Mouse (Mus musculus): ENCODE data around the gene Gatad1. TPM values are rescaled to one million over a fixed set of nuclear protein-coding genes. Genes with fewer than 3 reads are reported as not detected.

Gatad1 gene
- polyA plus RNA-seq (2012) = 46.8 and 64.0 TPM in 2 replicates

DNA sequence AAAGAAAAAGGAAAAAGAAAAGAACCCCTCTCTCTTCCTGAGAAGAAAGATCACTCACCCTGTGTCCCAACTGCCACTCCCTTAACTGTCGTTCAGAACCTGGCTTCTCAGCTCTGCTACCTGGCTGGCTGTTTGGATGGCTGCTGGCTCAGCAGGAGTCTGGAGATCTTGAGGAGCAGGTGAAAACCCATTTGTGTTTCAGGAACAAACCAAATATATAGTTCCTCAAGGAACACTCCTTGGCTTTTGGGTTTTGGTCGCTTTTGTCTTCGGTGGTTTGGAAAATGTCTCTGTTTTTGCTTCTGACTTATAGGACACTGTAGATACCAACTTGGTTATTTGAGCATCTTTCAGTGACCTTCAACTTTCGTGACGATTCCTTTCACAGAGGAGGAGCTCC lies at the start of gene Gatad1:
Gatad1 (minus strand) TSS at position 101 of the 400 bp plus-strand sequence.

GRCm38 (mm10) chr5:3650881-3651280 lies 6.1 kb downstream of the Gatad1 start, which contains the start of gene Tmbim7:
Tmbim7 (plus strand) TSS chr5:3651181.

DNA sequence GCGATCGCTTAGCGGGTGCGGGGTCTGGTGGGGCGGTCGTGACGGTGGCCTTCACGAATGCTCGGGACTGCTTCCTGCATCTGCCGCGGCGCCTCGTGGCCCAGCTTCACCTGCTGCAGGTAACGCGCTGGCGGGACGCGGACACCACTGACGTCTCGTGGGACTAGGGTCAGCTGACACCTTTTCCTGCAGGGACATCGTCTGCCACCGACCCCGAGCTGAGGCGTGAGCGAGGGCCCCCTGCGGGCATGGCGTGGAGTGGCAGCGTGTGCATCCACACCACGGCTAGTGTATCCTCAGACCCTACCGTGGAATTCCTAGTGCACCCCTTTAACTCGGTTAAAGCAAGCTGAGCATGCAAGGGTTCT lies 60.6 kb downstream of the Gatad1 start, which contains the start of gene Rbm48:
Rbm48 (minus strand) TSS at position 187 of the 368 bp plus-strand sequence.

GRCm38 (mm10) chr5:3595693-3596398 lies 61.1 kb downstream of the Gatad1 start, which contains the start of gene Pex1:
Pex1 (plus strand) TSS chr5:3596066.

Other genes with a start within 250 kb of the Gatad1 start
- 17.8 and 23.4 TPM in 2 replicates for gene Fam133b, start 113.4 kb downstream of the Gatad1 start, polyA plus RNA-seq (2012)
- 1.0 and 4.0 TPM in 2 replicates for gene 1700109H08Rik, start 85.6 kb downstream of the Gatad1 start, polyA plus RNA-seq (2012)
- 4.7 and 5.4 TPM in 2 replicates for gene Pex1, start 61.1 kb downstream of the Gatad1 start, polyA plus RNA-seq (2012)
- gene Rbm48, start 60.6 kb downstream of the Gatad1 start, polyA plus RNA-seq (2012) = 7.4 and 7.5 TPM in 2 replicates
- not detected in 2 replicates for gene Tmbim7, start 6.0 kb downstream of the Gatad1 start, polyA plus RNA-seq (2012)
- gene Ankib1, start 145.7 kb upstream of the Gatad1 start, polyA plus RNA-seq (2012) = 10.1 and 13.4 TPM in 2 replicates
- gene Krit1, start 146.0 kb upstream of the Gatad1 start, polyA plus RNA-seq (2012) = 5.7 and 7.6 TPM in 2 replicates
- not detected in 2 replicates for gene Lrrd1, start 188.0 kb upstream of the Gatad1 start, polyA plus RNA-seq (2012)
- 0.28 and 0.36 TPM in 2 replicates for gene Mterf1a, start 236.7 kb upstream of the Gatad1 start, polyA plus RNA-seq (2012)